Mouse (Mus musculus): ENCODE results near the gene Mphosph6. TPM values are rescaled to one million over a fixed set of nuclear protein-coding genes. Genes with fewer than 3 reads are reported as not detected.

Gene Mphosph6
- polyA plus RNA-seq, 1 experiment from 2014 or later = 52.6 TPM

DNA sequence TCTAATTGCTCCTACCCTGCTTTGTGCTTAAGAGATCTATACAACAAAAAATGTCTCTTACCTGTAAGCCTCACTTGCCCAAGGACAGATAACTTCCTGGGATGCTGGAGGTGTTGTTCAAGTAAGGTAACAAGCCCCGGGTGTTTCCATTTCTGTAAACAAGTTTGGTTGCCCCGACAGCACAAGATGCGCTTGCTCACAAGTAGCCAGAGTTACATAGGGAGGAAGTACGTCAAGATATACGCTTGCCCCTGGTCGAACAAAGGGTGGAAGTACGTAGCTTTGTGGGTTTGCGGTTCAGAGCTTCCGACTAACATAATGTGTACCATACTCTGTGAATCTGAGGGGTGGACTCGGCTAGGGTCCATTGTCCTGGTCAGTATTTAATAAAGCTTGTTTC, 25.7 kb downstream of the Mphosph6 start:
- Histone ChIP-seq H3K4me2 (ENCODE audit: low read length) (no peak overlapping the region), H3K4me1 (replicated peaks; ENCODE audit: control insufficient read depth, insufficient read depth, low read length) (no peaks in the 10 kb centered on the region), H3K27ac (ENCODE audit: low read depth) (no peak overlapping the region), H3K9me3 (ENCODE audit: control insufficient read depth, low read length) (no peaks in the 10 kb centered on the region), H3K9ac (ENCODE audit: low read length) (no peak overlapping the region), H3K36me3 (ENCODE audit: control insufficient read depth, insufficient read depth, low read length) (no peaks in the 10 kb centered on the region), H3K27me3 (replicated peaks; ENCODE audit: control insufficient read depth, insufficient read depth, low read length) (no peaks in the 10 kb centered on the region), H3K4me3 (ENCODE audit: low read depth, low read length) (no peak overlapping the region)
- 80% methylated on average over 10 of the region's 10 CpGs for WGBS
- DNase-seq (ENCODE audit: low spot score) (no peak), ATAC-seq (replicated peaks; ENCODE audit: low FRiP score, low TSS enrichment, low read depth) (no peak)

DNA sequence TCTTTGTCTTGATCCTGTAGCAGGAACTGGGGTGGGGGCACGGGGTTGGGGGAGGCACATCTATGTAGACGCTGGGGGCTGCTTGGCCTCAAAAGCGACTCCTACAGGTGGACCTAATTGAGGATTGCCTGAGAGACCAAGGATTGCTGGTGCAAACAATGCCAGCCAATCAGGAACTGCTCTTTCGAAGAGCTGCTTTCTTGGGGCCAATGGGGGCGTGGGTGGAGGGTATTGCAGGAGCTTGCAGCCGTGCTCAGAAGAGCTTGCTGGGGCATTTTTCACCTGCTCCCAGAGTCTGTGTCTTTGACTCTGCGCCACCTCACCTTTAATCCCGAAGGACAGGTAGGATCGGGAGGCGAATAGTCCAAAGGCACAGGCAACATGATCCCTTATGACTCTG, 26.1 kb downstream of the Mphosph6 start:
- ATAC-seq (replicated peaks; ENCODE audit: low FRiP score, low TSS enrichment, low read depth) (no peak), DNase-seq (ENCODE audit: low spot score) (no peak)
- Histone ChIP-seq H3K4me3 (ENCODE audit: low read depth, low read length) (no peak overlapping the region), H3K9me3 (ENCODE audit: control insufficient read depth, low read length) (no peaks in the 10 kb centered on the region), H3K27ac (ENCODE audit: low read depth) (no peak overlapping the region), H3K9ac (ENCODE audit: low read length) (no peak overlapping the region), H3K4me1 (replicated peaks; ENCODE audit: control insufficient read depth, insufficient read depth, low read length) (no peaks in the 10 kb centered on the region), H3K4me2 (ENCODE audit: low read length) (no peak overlapping the region), H3K27me3 (replicated peaks; ENCODE audit: control insufficient read depth, insufficient read depth, low read length) (no peaks in the 10 kb centered on the region), H3K36me3 (ENCODE audit: control insufficient read depth, insufficient read depth, low read length) (no peaks in the 10 kb centered on the region)
- WGBS = 37% methylated on average over 10 of the region's 10 CpGs

DNA sequence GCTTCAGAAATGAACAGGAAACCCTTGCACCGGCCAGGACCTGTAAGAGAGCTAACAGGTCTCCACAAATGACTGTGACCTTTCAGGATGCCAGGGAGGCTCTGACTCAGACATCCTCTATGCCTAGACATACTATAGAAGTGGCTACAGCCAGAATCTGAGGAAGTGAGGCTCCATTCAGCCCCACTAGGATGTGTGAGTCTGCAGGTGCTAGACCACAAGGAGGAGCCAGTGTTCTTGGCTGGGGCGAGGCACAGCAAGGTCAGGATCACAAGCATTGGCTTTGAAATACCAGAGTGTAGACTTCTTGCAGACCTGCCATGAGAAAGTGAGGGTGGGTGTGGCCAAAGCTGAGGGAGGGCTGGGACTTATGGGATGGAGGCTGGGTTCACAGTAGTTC, 29.1 kb downstream of the Mphosph6 start:
- no peak overlapping the region for H3K9ac ChIP-seq (ENCODE audit: low read length)
- H3K9me3 ChIP-seq (ENCODE audit: control insufficient read depth, low read length) = no peaks in the 10 kb centered on the region
- H3K4me3 ChIP-seq (ENCODE audit: low read depth, low read length) = no peak overlapping the region
- WGBS = 46% methylated on average over 2 of the region's 2 CpGs
- H3K4me2 ChIP-seq (ENCODE audit: low read length) = no peak overlapping the region
- no peaks in the 10 kb centered on the region for H3K27me3 ChIP-seq (replicated peaks; ENCODE audit: control insufficient read depth, insufficient read depth, low read length)
- no peak for DNase-seq (ENCODE audit: low spot score)
- ATAC-seq (replicated peaks; ENCODE audit: low FRiP score, low TSS enrichment, low read depth) = no peak
- H3K27ac ChIP-seq (ENCODE audit: low read depth) = no peak overlapping the region
- no peaks in the 10 kb centered on the region for H3K36me3 ChIP-seq (ENCODE audit: control insufficient read depth, insufficient read depth, low read length)
- H3K4me1 ChIP-seq (replicated peaks; ENCODE audit: control insufficient read depth, insufficient read depth, low read length) = no peaks in the 10 kb centered on the region

DNA sequence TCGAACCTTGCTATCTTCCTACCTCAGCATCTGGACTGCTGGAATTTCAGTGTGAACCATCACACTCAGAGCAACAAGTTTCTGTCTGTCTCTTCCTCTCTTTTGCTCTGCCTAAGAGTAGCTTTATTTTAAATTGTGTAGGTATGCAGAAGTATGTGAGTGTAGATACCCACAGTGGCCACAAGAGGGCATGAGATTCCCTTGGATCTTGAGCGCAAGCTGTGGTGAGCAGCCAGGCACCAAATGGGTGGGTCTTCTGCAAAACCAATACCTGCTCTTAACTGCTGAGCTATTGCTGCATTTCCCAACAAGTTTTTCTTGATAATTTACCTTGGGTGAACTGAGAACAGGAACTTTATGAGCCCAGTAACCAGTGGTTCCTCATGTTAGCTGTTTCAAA, 29.6 kb downstream of the Mphosph6 start:
- H3K4me1 ChIP-seq (replicated peaks; ENCODE audit: control insufficient read depth, insufficient read depth, low read length) = no peaks in the 10 kb centered on the region
- H3K27ac ChIP-seq (ENCODE audit: low read depth) = no peak overlapping the region
- H3K4me2 ChIP-seq (ENCODE audit: low read length) = no peak overlapping the region
- H3K27me3 ChIP-seq (replicated peaks; ENCODE audit: control insufficient read depth, insufficient read depth, low read length) = no peaks in the 10 kb centered on the region
- ATAC-seq (replicated peaks; ENCODE audit: low FRiP score, low TSS enrichment, low read depth) = no peak
- 75% methylated on average over 2 of the region's 2 CpGs for WGBS
- no peak for DNase-seq (ENCODE audit: low spot score)
- no peak overlapping the region for H3K4me3 ChIP-seq (ENCODE audit: low read depth, low read length)
- H3K9me3 ChIP-seq (ENCODE audit: control insufficient read depth, low read length) = no peaks in the 10 kb centered on the region
- H3K36me3 ChIP-seq (ENCODE audit: control insufficient read depth, insufficient read depth, low read length) = no peaks in the 10 kb centered on the region
- no peak overlapping the region for H3K9ac ChIP-seq (ENCODE audit: low read length)

- Histone ChIP-seq H3K27me3 (replicated peaks; ENCODE audit: control insufficient read depth, insufficient read depth, low read length) (no peaks in the 10 kb centered on the region), H3K4me3 (ENCODE audit: low read depth, low read length) (no peak overlapping the region), H3K9me3 (ENCODE audit: control insufficient read depth, low read length) (no peaks in the 10 kb centered on the region), H3K4me2 (ENCODE audit: low read length) (no peak overlapping the region), H3K4me1 (replicated peaks; ENCODE audit: control insufficient read depth, insufficient read depth, low read length) (no peaks in the 10 kb centered on the region), H3K36me3 (ENCODE audit: control insufficient read depth, insufficient read depth, low read length) (no peaks in the 10 kb centered on the region), H3K9ac (ENCODE audit: low read length) (no peak overlapping the region), H3K27ac (ENCODE audit: low read depth) (no peak overlapping the region)
- ATAC-seq (replicated peaks; ENCODE audit: low FRiP score, low TSS enrichment, low read depth) (peak; percentile 63; the same call in 1 of the 2 replicates), DNase-seq (ENCODE audit: low spot score) (no peak)
- 65% methylated on average over 9 of the region's 9 CpGs for WGBS
Measured at GRCm38 (mm10) chr8:117771115-117771836, 30.5 kb downstream of the Mphosph6 start.

GRCm38 (mm10) chr8:117768971-117769370, 32.8 kb downstream of the Mphosph6 start:
- Histone ChIP-seq H3K36me3 (ENCODE audit: control insufficient read depth, insufficient read depth, low read length) (no peaks in the 10 kb centered on the region), H3K27me3 (replicated peaks; ENCODE audit: control insufficient read depth, insufficient read depth, low read length) (no peaks in the 10 kb centered on the region), H3K27ac (ENCODE audit: low read depth) (no peak overlapping the region), H3K9me3 (ENCODE audit: control insufficient read depth, low read length) (no peaks in the 10 kb centered on the region), H3K4me3 (ENCODE audit: low read depth, low read length) (no peak overlapping the region), H3K4me2 (ENCODE audit: low read length) (no peak overlapping the region), H3K4me1 (replicated peaks; ENCODE audit: control insufficient read depth, insufficient read depth, low read length) (no peaks in the 10 kb centered on the region), H3K9ac (ENCODE audit: low read length) (no peak overlapping the region)
- ATAC-seq (replicated peaks; ENCODE audit: low FRiP score, low TSS enrichment, low read depth) (no peak), DNase-seq (ENCODE audit: low spot score) (no peak)
- WGBS = 79% methylated on average over 7 of the region's 7 CpGs

- Histone ChIP-seq H3K36me3 (ENCODE audit: control insufficient read depth, insufficient read depth, low read length) (no peaks in the 10 kb centered on the region), H3K9me3 (ENCODE audit: control insufficient read depth, low read length) (peaks cover 5% of the 10 kb centered on the region; the same call in 1 of the 2 replicates), H3K27me3 (replicated peaks; ENCODE audit: control insufficient read depth, insufficient read depth, low read length) (no peaks in the 10 kb centered on the region), H3K27ac (ENCODE audit: low read depth) (no peak overlapping the region), H3K4me1 (replicated peaks; ENCODE audit: control insufficient read depth, insufficient read depth, low read length) (no peaks in the 10 kb centered on the region), H3K4me2 (ENCODE audit: low read length) (no peak overlapping the region), H3K9ac (ENCODE audit: low read length) (no peak overlapping the region), H3K4me3 (ENCODE audit: low read depth, low read length) (no peak overlapping the region)
- WGBS = 46% methylated on average over 5 of the region's 5 CpGs
- ATAC-seq (replicated peaks; ENCODE audit: low FRiP score, low TSS enrichment, low read depth) (no peak), DNase-seq (ENCODE audit: low spot score) (no peak)
Measured at GRCm38 (mm10) chr8:117765947-117766346, 35.8 kb downstream of the Mphosph6 start.

GRCm38 (mm10) chr8:117764625-117765024, 37.1 kb downstream of the Mphosph6 start:
- ATAC-seq (replicated peaks; ENCODE audit: low FRiP score, low TSS enrichment, low read depth) = no peak

DNA sequence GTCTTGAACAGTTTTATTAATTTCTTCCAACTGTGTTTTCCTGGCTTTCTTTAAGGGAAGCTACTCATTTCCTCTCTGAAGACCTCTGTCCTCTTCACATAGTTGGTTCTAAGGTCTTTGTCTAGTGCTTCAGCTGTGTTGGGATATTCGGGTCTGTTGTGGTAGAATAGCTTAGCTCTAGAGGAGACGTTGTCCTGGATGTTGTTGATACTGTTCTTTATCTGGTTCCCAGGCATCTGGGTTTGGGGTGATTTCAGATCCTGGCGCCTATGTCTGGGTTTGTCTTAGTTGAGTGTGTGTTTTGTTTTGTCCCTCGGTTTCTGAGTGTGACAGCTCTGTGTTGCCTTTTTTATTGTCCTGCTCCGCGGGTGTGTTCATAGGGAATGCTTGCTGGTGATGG, 39.0 kb downstream of the Mphosph6 start:
- Histone ChIP-seq H3K4me1 (replicated peaks; ENCODE audit: control insufficient read depth, insufficient read depth, low read length) (no peaks in the 10 kb centered on the region), H3K9me3 (ENCODE audit: control insufficient read depth, low read length) (peaks cover 5% of the 10 kb centered on the region; the same call in 1 of the 2 replicates), H3K9ac (ENCODE audit: low read length) (no peak overlapping the region), H3K36me3 (ENCODE audit: control insufficient read depth, insufficient read depth, low read length) (no peaks in the 10 kb centered on the region), H3K27ac (ENCODE audit: low read depth) (no peak overlapping the region), H3K4me3 (ENCODE audit: low read depth, low read length) (no peak overlapping the region), H3K27me3 (replicated peaks; ENCODE audit: control insufficient read depth, insufficient read depth, low read length) (no peaks in the 10 kb centered on the region), H3K4me2 (ENCODE audit: low read length) (no peak overlapping the region)
- ATAC-seq (replicated peaks; ENCODE audit: low FRiP score, low TSS enrichment, low read depth) (no peak), DNase-seq (ENCODE audit: low spot score) (no peak)
- WGBS = 80% methylated on average over 6 of the region's 6 CpGs

More at GRCm38 (mm10) chr8:117764625-117765024, 37.1 kb downstream of the Mphosph6 start:
- H3K4me3 ChIP-seq (ENCODE audit: low read depth, low read length) = no peak overlapping the region
- H3K27ac ChIP-seq (ENCODE audit: low read depth) = no peak overlapping the region
- no peak overlapping the region for H3K9ac ChIP-seq (ENCODE audit: low read length)
- peaks cover 5% of the 10 kb centered on the region; the same call in 1 of the 2 replicates for H3K9me3 ChIP-seq (ENCODE audit: control insufficient read depth, low read length)
- H3K36me3 ChIP-seq (ENCODE audit: control insufficient read depth, insufficient read depth, low read length) = no peaks in the 10 kb centered on the region
- no peaks in the 10 kb centered on the region for H3K27me3 ChIP-seq (replicated peaks; ENCODE audit: control insufficient read depth, insufficient read depth, low read length)
- no peak for DNase-seq (ENCODE audit: low spot score)
- no peaks in the 10 kb centered on the region for H3K4me1 ChIP-seq (replicated peaks; ENCODE audit: control insufficient read depth, insufficient read depth, low read length)
- no peak overlapping the region for H3K4me2 ChIP-seq (ENCODE audit: low read length)
- WGBS = 53% methylated on average over 4 of the region's 4 CpGs

Data from intestine, embryonic 14.5 days (tissue).